Mouse (Mus musculus): ENCODE results near the gene Mmgt2. TPM values are rescaled to one million over a fixed set of nuclear protein-coding genes. Genes with fewer than 3 reads are reported as not detected.

Mmgt2 gene
- polyA plus RNA-seq (2014; fragmentation: Illumina TruSeq; extraction: RNeasy Lipid Tissue Mini Kit (QIAGEN cat#74804)), result 27.8 TPM

DNA sequence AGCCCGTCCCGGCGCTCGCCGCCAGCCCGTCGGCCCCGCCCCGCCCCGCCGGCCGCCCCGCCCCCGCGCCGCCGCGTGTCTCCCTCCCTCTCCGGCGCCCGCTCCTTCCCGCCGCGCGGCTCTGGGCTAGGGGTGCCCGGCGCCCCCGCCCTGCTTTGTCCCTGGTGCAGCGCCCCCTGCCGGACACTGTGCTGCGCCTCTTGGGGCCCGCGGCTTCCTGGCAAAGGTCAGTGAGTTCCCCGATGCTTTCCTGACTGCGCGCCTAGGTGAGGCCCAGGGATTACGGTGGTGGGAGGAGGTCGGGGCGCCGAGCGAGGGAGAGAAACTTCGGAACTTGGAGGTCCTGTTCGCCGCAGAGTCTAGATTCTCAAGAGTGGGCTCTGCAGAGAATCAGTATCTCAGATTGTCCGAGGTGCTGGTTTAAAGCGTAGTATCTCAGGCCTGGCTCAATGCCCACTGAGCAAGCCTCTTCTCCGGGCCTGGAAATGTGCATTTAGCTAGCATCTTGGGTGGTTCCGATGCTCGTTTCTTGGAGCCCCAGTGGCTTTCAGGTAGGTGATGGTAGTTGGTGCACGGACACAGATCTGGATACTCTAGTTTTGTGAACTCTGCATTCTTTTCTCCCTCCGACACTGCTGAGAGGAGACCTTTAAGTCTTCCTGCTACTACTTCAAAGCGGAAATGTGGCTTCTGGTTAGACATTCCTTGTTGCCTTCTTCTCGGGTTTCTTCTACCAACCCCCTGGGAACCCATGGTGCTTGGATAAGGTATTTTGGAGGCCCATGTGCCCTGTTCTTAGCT, at the start of gene Mmgt2:
Mmgt2 (plus strand) TSS at position 74 of the 801 bp plus-strand sequence.

DNA sequence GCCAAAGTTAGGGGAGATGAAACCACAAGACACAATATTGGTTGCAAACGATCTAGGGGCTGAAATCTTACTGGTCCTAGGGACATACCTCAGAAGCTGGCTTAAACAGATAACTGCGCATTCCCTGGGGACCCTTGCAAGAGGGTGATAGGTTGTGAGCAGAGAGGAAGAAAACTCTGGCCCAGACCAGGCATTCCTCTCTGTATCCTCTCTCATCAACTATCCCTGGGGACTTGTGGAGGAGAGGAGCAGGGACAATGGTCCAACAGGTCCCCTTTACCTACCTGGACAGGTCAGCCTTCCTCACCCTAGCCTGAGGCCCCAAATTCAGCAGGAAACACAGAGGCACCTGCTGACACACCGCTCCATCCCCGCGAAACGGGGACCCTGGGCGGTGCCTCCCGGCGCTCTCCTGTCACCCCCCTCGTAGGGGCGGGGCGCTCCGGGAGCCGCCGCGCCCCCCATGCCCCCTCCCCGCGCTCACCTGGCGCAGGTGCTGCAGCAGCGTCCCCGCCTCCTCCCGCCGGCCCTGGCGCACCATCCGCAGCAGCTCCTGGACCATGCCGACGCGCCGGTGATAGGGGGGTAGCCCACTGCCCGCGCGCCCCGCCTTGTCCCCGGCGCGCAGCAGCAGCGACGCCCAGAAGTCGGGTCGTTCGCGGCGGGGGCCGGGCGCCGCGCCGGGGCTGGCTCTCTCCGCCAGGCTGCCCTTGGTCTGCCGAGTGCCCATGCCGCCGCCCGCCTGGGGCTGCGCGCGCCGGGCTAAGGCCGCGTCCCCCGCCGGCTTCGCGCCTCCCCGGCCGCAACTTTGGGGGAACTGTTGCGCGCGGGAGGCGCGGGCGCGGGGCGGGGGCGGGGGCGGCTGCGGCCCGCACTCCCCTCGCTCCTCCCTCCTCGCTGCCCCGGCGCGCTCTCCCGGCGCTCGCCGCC, 538 bp upstream of the Mmgt2 start, which contains the start of gene Lrrc75a:
Lrrc75a (minus strand) TSS at position 863 of the 930 bp plus-strand sequence.

Other genes starting within 250 kb of the Mmgt2 start
- 3.3 TPM for gene Pigl, start 190.2 kb upstream of the Mmgt2 start, polyA plus RNA-seq (2014; fragmentation: Illumina TruSeq; extraction: RNeasy Lipid Tissue Mini Kit (QIAGEN cat#74804))
- 382 TPM for gene Ncor1, start 190.1 kb upstream of the Mmgt2 start, polyA plus RNA-seq (2014; fragmentation: Illumina TruSeq; extraction: RNeasy Lipid Tissue Mini Kit (QIAGEN cat#74804))
- 25.1 TPM for gene Cenpv, start 109.4 kb upstream of the Mmgt2 start, polyA plus RNA-seq (2014; fragmentation: Illumina TruSeq; extraction: RNeasy Lipid Tissue Mini Kit (QIAGEN cat#74804))
- gene Ubb, start 97.5 kb upstream of the Mmgt2 start, polyA plus RNA-seq (2014; fragmentation: Illumina TruSeq; extraction: RNeasy Lipid Tissue Mini Kit (QIAGEN cat#74804)), result 32.7 TPM
- gene Trpv2, start 74.2 kb upstream of the Mmgt2 start, polyA plus RNA-seq (2014; fragmentation: Illumina TruSeq; extraction: RNeasy Lipid Tissue Mini Kit (QIAGEN cat#74804)), result 0.26 TPM
- gene Lrrc75a, start 141 bp upstream of the Mmgt2 start, polyA plus RNA-seq (2014; fragmentation: Illumina TruSeq; extraction: RNeasy Lipid Tissue Mini Kit (QIAGEN cat#74804)), result 30.0 TPM
- gene Zfp287, start 83.2 kb downstream of the Mmgt2 start, polyA plus RNA-seq (2014; fragmentation: Illumina TruSeq; extraction: RNeasy Lipid Tissue Mini Kit (QIAGEN cat#74804)), result 5.9 TPM
- gene Gm10428, start 104.4 kb downstream of the Mmgt2 start, polyA plus RNA-seq (2014; fragmentation: Illumina TruSeq; extraction: RNeasy Lipid Tissue Mini Kit (QIAGEN cat#74804)), result not detected
- 7.2 TPM for gene Zfp286, start 140.8 kb downstream of the Mmgt2 start, polyA plus RNA-seq (2014; fragmentation: Illumina TruSeq; extraction: RNeasy Lipid Tissue Mini Kit (QIAGEN cat#74804))
- 3.5 TPM for gene Trim16, start 171.6 kb downstream of the Mmgt2 start, polyA plus RNA-seq (2014; fragmentation: Illumina TruSeq; extraction: RNeasy Lipid Tissue Mini Kit (QIAGEN cat#74804))
- 0.66 TPM for gene Fbxw10, start 198.4 kb downstream of the Mmgt2 start, polyA plus RNA-seq (2014; fragmentation: Illumina TruSeq; extraction: RNeasy Lipid Tissue Mini Kit (QIAGEN cat#74804))
- gene Tvp23b, start 230.8 kb downstream of the Mmgt2 start, polyA plus RNA-seq (2014; fragmentation: Illumina TruSeq; extraction: RNeasy Lipid Tissue Mini Kit (QIAGEN cat#74804)), result 142 TPM